Mouse (Mus musculus): ENCODE data around the gene Lcn2.

The Lcn2 gene

DNA sequence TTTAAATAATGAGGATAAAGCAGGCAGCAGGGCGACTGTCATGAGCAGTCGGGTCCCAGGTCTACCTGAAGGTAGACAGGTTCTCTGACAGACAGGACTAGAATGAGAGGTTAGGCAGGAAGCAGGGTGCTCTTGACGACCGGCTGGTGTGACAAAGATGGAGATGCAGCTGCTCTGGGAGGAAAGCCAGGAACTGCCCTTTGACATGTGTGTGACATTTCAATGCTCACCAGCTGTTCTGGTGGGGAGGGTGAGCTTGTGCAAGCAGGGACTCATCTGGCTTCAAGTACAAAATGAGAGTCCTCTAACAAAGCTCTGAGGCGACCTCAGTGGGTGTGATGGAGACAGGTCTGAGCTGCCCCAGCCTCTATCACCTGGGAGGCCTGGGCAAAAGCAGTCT, 25.9 kb upstream of the Lcn2 start:
- no peak for DNase-seq (ENCODE audit: low spot score in 2 of 2)

DNA sequence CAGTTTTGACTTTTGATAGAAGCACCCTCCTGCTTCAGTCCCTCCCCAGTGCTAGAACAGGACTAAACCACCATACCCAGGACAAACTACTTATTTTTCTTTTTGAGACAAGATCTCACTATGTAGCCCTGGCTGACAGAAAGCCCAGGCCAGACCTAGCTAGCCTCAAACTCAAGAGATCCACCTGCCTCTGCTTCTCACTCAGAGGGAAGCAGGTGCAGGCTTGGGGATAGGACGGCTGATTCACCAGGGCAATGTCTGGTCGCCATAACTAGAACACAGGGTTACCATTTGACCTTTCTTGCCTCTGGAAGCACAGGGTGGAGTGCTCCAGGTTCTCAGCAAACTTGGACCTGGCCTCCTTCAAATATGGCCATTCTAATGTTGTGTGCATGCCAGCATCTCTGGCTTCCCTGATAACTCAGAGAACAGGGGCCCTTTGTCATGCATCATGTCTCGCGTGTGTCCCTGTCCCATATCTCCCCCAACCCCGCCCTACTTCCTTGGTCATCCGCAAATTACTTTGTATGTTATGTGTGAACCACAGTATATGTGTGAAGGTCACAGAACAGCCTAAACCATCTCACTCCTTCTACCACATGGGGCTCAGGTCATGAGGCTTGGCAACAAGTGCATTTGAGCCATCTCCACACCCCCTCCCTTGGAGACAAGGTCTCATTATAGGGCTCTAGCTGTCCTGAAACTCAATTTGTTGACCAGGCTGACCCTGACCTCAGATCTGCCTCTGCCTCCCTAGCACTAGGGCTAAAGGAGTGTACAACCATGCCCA, 24.9 kb upstream of the Lcn2 start:
- no peak for DNase-seq (ENCODE audit: low spot score in 2 of 2)

DNA sequence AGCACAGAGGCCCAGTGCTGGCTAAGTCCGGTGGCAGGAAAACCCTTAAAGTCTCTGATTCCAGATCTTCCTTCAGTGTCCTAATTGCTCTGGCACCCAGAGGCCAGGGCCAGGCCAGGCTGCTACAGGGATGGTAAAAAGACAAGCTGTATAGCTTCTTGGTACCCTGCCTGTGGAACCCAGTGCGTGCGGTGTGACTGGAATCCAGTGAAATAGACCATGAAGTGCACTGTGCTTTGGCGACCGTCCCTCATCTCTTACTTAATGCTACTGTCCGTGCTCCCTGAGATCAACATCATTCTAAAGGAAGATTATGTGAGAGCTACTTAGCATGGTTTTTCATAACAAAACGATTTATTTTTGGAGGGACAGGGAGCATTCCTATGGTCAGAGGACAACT, 23.4 kb upstream of the Lcn2 start:
- no peak for DNase-seq (ENCODE audit: low spot score in 2 of 2)

DNA sequence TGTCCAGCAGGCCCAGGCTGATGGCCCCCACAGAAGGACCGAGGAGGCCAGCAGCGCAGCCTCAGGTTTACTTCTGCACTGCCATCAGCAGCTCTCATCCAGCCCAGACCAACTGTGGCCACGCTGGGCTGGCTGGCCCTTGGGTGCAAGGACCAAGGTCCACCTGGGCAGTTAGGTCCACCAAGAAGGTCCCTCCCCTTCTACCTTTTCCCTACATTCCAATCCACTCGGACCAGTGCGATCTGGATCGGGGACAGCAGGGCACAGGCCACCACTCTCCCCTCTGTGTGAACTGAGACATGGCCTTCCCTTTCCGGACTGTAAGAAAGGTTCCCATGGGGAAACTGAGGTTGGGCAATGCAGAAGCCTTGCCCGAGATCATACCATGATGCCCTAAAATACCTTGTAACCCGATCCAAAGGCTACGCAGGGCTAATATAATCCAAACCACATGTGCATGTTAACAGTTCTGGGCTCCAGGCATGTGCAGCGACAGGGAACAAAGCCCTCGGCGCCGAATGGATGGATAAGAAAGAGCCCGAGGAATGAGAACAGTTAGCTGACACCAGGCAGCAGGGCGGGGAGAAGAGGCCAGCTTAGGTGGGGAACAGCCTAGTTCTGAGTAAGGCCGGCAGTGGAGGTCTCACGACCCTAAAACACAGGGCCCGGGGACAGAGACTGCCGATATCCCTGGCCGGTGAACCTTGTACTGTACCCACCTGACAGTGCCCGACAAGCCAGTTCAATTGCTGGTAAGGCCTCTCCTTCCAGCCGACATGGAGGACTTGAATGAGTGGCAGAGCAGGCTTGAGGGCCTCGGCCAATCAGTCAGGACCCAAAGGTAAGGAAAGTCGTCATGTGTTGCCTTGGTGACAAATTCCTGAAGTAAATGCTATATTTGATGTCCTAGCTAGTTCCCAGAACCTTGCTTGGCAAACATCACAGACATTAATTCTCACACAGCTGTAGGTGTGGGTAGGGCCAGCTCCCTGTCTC, 20.7 kb upstream of the Lcn2 start:
- DNase-seq (ENCODE audit: low spot score in 2 of 2) = no peak

DNA sequence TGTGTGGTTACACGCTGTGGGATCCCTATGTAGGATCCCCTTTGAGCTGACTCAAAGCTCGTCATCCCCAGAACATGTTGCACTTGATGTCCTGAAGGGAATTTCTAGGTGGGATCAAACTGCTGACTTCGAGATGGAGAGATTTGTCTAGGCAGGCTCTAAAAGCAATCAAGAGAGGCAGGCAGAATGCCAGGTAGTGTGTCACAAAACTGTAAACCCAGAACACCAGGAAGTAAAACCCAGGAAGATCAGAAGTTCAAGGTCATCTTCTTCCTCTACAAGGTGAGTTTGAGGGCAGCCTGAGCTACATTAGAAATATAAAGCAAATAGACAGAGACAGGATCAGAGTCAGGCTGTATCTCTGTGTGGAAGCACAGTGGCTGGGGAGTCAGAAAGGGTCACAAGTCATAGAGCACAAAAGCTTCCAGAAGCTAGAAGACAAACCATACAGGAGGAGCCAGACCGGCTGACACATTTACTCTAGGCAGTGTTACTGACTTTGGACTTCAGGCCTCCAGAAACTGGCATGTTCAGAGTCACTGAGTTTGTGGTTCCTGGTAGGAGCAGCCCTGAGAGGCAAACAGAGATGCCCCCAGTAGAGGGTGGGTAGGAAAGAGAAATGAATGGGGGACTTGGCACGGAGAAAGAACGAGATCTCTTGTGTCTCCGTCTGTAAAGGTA, 19.2 kb upstream of the Lcn2 start:
- DNase-seq (ENCODE audit: low spot score in 2 of 2) = no peak

DNA sequence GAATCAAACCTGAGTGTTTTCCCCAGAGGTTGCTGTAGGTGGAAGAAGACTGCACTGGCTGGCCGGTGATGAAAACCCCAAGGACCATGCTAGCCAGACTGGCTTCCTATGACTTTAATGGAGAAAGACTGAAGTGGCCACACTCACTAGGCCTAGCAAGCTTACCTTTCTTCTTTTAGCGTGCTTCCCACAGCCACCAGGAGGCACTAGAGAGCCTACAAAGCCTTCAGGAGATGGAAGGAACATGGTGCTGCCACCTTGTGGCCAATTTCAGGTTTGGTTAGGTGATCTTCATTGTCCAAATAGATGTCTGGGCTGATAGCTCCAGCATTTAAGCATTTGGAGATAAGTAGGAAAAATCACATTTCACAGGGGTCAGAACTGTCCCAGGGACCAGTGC, 16.6 kb upstream of the Lcn2 start:
- peak; percentile 85 to 93 for DNase-seq (ENCODE audit: low spot score in 2 of 2)

DNA sequence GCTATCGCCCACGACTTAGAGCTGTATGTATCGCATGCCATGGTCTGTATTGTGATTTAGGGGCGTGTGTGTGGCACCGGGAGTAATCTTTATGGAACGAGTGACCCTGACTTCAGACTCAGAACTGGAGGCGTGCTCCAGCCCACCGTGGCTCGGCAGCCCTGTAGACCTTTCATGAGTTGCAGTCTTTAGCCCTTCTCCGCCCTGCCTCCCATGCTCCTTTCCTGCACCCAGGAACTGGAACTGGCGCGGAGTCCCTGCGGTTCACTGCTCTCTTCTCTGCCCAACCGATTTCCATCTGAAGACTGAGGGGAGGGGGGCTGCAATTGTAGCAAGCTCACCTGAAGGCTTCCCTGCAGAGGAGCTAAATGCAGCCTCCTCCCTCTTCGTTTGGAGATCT, 8.6 kb upstream of the Lcn2 start:
- DNase-seq (ENCODE audit: low spot score in 2 of 2) = no peak

DNA sequence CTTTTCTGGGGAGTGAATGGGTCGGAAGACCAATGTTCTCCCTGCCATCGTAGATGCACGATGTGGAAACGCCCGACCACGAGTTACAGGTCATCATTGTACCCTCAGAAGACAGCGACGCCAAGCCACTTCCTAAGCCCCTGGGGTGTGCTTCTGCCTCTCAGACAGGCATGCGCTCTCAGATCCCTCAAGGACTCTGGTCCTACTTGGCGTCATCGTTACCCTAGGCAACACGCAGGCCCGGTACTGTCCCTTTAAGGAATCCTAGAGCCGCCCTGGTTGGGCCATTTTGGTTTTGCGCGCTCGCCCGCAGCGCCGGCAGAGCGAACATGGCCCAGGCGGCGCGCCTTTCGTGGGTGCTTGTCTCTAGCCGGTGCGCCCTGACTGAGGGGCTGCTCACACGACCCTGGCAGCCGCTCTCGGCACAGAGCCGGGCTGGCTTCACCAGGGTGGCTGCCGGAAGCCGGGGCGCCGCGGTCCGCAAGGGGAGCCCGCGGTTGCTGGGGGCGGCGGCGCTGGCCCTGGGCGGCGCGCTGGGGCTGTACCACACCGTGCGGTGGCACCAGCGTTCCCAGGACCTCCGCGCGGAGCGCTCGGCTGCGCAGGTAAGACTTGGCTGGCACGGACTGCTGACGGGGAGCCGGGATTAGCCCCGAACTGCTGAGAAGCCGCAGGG, 8.0 kb upstream of the Lcn2 start:
- DNase-seq (ENCODE audit: low spot score in 2 of 2) = peak; percentile 88 to 89

DNA sequence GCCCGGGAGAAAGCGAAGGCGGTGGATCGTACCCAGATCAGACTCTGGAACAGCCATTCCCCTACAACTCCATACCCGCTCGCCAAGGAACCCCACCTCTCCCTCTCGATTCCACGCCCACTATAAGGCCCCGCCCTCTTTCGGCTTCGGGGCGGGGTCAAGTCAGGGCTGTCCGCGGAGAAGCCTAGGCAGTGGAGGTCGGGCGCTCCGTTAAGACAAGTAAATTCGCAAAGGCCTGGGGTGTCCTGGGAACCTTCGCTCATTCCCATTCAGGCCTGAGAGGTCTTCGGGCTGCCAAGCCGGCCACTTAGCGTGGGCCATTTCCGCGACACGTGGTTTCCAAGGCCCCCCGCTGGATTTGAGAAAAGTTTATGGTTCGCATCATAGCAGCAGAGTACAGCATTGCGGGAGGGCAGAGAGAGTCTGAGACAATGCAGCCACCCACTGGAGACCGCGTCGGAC, 7.5 kb upstream of the Lcn2 start, which contains the start of gene Ptges2:
TSS of gene Ptges2 (plus strand) at position 413 of the 462 bp plus-strand sequence.
- DNase-seq (ENCODE audit: low spot score in 2 of 2) = peak; percentile 86 to 91

DNA sequence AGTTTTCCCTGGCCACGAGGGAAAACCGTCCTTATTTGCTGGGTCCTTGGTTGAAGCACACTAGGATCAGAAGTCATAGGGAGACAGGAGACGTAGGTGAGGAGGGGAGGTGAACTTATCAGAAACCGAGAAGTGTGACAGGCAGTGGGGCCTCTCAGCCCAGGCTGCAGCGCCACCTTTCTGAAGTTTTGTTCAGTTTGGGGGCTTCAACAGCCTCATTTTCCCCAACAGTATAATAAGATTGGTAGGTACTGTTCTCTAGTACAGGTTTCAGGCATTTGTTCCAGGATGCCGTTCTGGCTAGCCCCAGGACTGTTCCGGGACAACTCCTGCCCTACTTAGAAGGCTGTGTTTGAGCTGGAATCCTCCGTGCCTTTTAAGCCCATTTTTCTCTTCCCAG, 6.9 kb upstream of the Lcn2 start:
- peak; percentile 46 to 51 for DNase-seq (ENCODE audit: low spot score in 2 of 2)

DNA sequence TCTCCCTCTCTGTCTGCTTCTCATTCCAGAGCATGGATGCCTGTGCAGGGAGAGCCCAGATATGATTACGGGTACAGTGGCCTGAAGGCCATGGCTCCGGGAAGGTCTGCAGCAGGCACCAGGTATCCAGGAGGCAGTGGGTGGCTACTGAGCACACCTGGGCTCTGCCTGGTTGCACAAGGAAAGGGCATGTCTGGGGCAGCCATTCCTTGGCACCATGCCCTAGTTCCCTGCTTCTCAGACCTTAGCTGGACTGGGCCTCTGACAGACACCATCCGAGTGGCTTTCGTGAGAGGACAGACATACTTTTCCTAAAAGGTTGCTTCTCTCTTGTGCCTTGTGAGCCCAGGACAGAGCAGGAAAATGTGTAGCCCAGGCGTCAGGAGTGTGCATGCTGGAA, 4.0 kb upstream of the Lcn2 start:
- no peak for DNase-seq (ENCODE audit: low spot score in 2 of 2)

DNA sequence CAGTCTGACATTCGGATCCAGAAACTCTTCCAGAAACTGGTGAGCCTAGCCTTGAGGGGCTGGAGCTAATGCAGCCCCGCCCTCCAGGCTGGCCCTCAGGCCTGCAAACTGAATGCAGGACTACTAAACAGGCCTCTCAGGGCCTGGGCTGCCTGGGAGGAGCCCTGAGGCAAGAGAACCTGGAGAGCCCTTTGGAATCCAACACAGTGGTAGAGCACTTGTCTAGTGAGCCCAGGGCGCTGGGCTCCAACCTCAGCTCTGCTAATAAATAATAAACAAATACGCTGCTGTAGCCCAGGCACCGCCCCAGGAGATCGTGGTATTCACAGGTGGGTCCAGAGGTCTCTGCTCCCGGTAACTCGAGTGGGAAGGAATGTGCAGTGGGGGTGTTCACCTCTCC, 2.8 kb upstream of the Lcn2 start:
- DNase-seq (ENCODE audit: low spot score in 2 of 2) = no peak

DNA sequence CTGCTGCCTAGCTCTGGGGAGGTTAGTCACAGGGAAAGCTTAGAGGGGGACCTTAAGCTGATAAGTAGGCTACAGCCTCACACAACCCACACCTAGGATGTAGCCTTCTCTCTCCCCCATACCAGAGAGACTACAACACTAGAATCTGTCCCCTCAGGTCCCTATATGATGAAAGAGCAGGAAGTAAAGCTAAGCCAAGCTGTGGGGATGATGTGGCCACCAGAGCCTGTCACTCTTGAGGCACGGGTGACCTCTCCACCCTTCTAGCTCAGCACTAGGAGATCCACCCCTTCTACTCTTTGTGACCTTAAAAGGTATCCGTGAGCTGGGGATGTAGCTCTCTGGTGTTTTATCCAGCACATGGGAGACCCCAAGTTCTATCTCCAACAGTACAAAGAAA, 1.1 kb upstream of the Lcn2 start:
- DNase-seq (ENCODE audit: low spot score in 2 of 2) = no peak

DNA sequence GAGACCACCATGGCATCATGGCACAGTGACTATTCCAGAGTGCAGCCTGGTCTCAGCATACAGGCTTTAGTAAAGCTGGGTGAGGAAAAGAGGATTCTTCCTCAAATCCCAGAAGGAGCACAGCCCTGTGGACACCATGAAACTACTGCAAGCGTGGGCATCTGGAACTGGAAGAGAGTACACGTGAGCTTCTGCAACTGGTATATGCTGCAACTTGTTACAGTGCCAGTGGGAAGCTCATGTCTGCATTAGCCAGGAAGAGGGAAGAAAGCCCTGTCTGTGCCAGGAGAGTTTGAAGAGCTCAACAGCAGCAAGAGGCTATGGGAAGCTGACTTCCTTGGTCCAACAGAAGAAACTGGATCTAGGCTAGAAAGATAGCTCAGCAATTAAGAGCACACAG, 5.4 kb downstream of the Lcn2 start:
- DNase-seq (ENCODE audit: low spot score in 2 of 2) = no peak

DNA sequence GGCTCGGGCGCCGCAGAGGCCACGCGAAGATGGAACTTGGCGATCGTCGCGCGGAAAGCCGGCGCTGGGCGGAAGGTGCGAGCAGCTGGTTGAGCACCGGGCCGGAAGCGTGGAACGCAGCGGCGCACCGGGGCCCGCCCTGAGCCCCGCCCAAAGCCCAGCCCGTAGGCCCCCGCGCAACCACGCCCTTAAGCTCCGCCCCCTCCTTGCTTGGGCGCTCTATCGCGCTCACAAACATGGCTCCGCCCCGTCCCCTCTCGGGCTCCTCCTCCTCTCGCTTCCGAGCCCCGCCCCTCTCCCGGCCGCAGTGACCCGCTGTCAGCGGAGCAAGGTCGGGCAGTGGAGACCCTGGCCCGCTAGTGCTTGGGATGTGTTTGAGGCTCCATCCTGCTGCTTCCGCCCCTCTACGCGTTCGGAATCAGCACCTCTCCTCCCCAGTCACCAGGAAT, 6.3 kb downstream of the Lcn2 start, which contains the start of gene 1110008P14Rik:
TSS of gene 1110008P14Rik (minus strand) at position 164 of the 449 bp plus-strand sequence.
- DNase-seq (ENCODE audit: low spot score in 2 of 2) = peak; percentile 96

DNA sequence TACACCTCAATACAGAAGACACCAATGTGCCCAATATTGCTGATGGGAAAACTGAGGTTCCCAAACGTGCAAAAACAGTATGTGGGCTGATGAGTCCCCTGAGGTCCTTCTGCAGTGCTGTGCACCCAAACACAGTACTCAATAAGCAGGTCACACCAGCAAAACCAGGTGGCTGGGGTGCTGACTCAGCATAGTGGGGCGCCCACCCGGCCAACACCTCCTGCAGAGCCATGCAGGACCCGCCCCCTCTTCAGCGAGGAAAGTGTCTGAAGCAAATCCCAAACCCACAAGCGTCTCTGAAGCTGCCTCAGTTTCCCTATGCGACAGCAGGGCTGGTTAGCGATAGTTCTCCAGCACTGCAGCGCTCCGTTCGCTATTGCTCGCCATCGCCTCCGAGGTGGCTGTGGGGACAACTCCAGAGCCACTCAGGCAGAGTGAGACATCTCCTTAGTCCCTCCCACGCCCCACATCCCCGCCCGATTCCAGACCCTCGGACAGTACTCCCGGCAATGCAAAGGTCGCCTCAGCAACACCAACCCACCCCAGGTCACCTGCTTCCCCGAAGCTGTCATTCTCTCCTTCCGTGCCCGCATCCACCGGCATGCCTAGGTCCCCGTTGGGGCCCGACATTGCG, 6.8 kb downstream of the Lcn2 start:
- DNase-seq (ENCODE audit: low spot score in 2 of 2) = peak in 1 of 2 experiments; percentile 32

DNA sequence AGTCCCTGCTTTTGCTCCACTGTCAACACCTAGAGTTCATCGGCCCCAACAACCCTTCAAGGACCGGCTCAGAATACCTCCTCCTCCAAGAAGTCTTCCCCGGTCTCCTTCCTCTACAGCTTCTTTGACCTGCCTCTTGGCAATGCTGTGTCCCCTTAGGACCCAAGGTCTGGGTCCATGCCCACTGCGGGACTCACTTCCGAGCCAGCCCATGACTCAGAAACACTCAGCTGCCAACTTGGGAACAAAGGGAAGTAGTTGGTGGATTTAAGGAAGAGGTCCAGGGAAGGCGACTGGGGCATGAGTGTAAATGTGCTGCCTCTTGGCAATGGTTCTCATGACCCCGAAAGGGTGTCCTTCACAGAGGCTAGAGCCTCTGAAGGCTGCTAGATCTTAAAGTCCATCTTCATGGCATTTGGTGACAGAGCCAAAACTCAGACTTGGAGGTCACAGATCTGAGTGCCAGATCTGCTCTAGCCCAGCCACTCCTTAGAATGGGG, 8.0 kb downstream of the Lcn2 start:
- DNase-seq (ENCODE audit: low spot score in 2 of 2) = no peak

DNA sequence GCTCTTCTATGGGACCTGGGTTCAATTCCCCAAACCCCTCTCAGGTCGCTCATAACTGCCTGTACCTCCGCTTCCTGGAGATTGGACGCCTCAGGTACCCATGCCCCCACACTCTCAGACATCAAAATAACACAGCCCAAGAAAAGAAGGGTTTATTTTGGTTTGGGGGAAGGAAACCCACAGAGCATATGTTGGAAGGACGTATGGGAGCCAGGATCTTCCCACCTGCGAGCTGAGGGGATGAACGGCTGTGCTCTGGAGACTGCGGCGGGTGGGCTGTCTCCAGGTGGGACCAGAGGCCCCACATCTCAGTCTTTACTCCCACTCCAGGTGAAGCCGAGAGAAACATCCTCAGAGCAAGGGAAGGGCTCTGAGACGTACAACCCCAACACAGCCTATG, 11.1 kb downstream of the Lcn2 start:
- DNase-seq (ENCODE audit: low spot score in 2 of 2) = no peak

DNA sequence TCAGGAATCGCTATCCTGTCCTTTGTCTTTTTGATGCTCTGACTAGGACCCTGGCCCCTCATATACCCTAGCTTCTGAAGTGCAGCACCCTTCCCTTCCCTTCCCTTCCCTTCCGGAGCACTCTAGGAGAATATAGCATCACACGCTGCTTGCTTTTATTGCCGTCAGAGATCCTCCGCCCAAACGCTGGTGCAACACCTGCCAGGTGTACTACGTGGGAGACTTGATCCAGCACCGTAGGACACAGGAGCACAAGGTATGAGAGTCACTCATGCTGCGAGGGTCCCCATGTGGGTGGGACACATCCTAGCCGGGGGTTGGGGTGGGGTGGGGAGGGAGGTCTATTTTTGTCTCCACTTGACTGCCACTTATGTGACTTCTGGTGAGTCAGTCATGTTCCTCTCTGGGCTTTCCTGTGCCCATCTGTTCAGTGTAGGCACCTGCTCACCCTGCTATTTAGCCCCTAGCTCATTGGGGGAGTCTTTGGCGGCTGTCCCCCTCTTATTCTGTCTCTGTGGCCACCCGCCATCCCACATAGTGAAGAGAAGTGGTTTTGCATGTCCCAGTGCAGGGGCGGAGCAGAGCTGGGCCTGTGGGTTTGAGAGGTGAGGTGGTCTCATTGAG, 12.6 kb downstream of the Lcn2 start:
- no peak for DNase-seq (ENCODE audit: low spot score in 2 of 2)

DNA sequence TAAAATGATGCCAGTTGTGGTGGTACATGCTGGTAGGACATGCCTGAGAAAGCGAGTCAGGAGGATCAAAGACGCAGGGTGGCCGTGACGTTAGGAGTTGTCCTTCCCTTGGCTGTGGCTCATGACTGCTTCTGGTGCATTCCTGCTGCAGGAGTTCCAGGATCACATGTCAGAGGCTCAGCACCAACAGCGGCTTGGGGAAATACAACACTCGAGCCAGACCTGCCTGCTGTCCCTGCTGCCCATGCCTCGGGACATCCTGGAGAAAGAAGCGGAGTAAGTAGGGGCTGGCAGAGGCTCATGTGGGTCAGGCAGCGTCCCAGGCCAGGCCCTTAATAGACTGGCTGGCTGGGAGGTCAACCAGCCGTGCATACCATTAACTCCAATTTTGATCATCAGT, 13.9 kb downstream of the Lcn2 start:
- DNase-seq (ENCODE audit: low spot score in 2 of 2) = no peak
